Mouse (Mus musculus): ENCODE results near the gene Itgb4.

GRCm38 (mm10) chr11:115982472-115982871 lies 8.0 kb downstream of the Itgb4 start:
- no peak for TF ChIP-seq CTCF (IDR thresholded peaks at IDR 0.05; ENCODE audit: borderline replicate concordance, extremely low read depth, insufficient read depth, insufficient read length)
- TF ChIP-seq POLR2A (IDR thresholded peaks at IDR 0.05; ENCODE audit: borderline replicate concordance, extremely low read depth, insufficient read depth, insufficient read length, poor library complexity, severe bottlenecking) = no peak
